Mouse (Mus musculus) gastrocnemius, postnatal 14 days (tissue): ENCODE measurements around the gene Hs2st1. TPM values are rescaled to one million over a fixed set of nuclear protein-coding genes. Genes with fewer than 3 reads are reported as not detected.

Source experiments
- DNase-seq: peaks from one replicate; pipeline ENCODE4 v3.0.0; 2021; ENCODE audit warnings: mixed read lengths
- intact Hi-C: fragments of 180-260 bp; cut with DNase I; formaldehyde crosslinking; loops from one replicate; pipeline ENCODE4 v1.15.1; 2025; ENCODE audit warnings: low total_unique reads
- total RNA-seq, 2 experiments: library from RNA; stranded (reverse); gene quantifications; 2 replicates each; pipeline ENCODE4 v1.2.3; 2021

Hs2st1 gene
- total RNA-seq, 2 experiments from 2014 or later: 13.7 to 17.6 TPM

GRCm38 (mm10) chr3:144467521-144467920 lies 102.5 kb downstream of the Hs2st1 start:
- no peak for DNase-seq
- intact Hi-C loops: no loop called here

DNA sequence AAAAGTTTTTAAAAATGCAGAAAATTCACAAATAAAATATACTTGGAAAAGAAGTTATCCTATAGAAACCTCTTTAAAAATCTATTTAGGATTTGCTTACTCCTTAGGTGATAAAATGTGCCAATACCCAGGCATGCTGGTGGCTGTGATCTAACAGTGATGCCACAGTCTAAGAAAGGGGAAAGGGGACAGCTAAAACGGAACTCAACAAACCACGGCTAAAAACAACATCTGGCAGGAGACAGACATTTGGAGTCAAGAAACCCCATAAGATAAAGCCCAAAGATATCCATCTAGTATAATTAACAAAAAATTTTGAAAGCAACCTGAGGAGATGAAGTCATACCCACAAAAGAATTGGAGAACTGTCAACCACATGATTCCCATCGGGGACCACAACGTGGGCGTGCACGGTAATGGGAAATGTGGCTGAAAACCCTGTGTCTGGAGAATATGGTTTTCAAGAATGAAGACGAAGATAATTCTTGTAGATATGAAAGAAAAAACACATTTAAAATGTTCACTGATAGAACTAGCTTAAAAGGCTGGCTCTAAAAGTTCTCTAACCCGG lies 103.8 kb downstream of the Hs2st1 start:
- intact Hi-C loops: no loop called here
- DNase-seq: no peak

DNA sequence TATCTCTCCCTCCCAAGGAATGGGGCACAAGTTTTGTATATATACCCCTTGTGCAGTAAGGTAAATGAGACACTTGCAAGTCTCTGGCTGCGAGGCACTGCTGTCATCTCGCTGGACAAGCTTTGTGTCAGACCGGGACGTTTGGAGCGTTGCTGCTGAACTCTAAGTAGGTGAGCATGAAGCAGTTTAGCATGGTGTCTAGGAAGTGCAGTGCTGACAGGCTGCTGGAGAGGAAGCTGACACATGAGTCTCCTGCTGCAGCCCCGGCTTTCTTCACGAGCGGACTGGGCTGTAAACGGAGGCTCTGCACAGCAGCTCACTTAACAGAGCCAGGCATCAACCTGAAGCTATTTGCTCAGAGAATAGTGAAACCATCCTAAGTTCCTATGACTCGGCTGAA lies 107.3 kb downstream of the Hs2st1 start:
- DNase-seq: no peak
- intact Hi-C loops: no loop called here

- intact Hi-C loops: no loop called here
- DNase-seq: no peak
These were observed 109.7 kb downstream of the Hs2st1 start for GRCm38 (mm10) chr3:144460183-144460788.

GRCm38 (mm10) chr3:144459285-144459697 lies 110.7 kb downstream of the Hs2st1 start:
- intact Hi-C loops: loop anchor here (5.0 kb wide), 1 partner anchor 158 kb away; no protein-coding TSS in a partner anchor
- no peak for DNase-seq

- intact Hi-C loops: loop anchor here (5.0 kb wide), 2 partner anchors 238 to 268 kb away; partner anchors contain the start of gene Sh3glb1
- no peak for DNase-seq
These were observed 116.1 kb downstream of the Hs2st1 start for GRCm38 (mm10) chr3:144453701-144454430.

- intact Hi-C loops: no loop called here
- DNase-seq: no peak
These were observed 121.0 kb downstream of the Hs2st1 start for GRCm38 (mm10) chr3:144448977-144449376.

GRCm38 (mm10) chr3:144447917-144448316 lies 122.1 kb downstream of the Hs2st1 start:
- intact Hi-C loops: no loop called here

GRCm38 (mm10) chr3:144446081-144446634 lies 123.8 kb downstream of the Hs2st1 start:
- no peak for DNase-seq
- intact Hi-C loops: no loop called here

More at GRCm38 (mm10) chr3:144447917-144448316, 122.1 kb downstream of the Hs2st1 start:
- DNase-seq: no peak

- no peak for DNase-seq
- intact Hi-C loops: no loop called here
These were observed 132.0 kb downstream of the Hs2st1 start for GRCm38 (mm10) chr3:144437871-144438398.

- DNase-seq: no peak
- intact Hi-C loops: no loop called here
These were observed 133.9 kb downstream of the Hs2st1 start for GRCm38 (mm10) chr3:144436076-144436475.

DNA sequence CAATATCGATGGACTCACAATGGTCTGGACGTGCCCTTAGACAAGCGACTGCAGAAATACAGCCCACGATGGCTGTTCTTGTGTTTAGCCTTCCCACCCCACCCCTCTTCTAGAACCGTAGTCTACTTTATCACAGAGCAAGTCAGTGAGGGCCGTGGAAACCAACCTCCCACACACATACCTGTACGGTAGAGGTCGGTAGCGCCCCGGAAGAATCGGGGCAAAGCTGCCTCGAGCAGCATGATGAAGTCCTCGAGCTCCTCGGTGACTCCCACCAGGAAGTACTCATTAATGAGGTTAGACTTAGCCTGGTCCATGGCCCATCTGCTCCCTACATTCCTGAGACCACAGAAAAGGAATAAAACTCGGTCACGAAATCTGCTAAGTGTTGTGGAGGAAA lies 134.7 kb downstream of the Hs2st1 start:
- intact Hi-C loops: no loop called here

DNA sequence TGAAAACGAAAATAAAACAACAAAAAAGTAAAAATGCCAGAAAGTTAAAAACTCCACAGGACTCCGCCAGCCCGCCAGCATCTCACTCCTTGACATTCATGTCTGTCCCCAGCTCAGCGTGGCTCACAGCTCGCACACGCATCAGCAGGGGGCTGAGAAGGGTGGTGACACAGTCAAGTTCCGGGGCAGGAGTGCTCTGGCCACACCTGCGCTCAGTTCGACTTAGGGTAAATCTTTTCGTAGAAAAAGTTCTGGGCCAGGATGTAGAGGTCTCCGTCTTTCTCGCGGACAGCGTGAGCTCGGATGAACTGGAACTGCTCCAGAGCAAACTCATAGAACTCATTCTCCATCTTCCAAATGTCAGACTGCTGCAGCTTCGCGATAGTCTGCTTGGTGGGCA lies 135.7 kb downstream of the Hs2st1 start:
- no peak for DNase-seq
- intact Hi-C loops: no loop called here

More for the DNA sequence above, 134.7 kb downstream of the Hs2st1 start:
- no peak for DNase-seq

DNA sequence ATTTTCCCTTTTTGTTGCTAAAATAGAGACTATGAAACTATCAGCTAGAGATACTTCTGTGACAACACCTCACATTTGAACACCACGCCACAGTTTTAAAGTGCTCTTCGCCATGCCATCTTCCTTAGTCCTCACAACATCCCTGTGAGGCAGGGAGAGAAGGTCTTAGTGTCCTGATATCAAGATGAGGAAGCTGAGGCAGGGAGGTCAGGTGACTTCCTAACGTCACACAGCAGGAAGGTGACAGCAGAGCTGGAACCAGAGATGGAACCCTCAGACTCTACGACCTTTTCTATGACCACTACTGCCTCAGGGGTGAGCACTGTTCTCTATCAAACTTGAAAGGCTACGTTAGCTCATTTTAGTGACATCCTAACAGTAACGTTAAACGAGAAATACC lies 136.9 kb downstream of the Hs2st1 start:
- no peak for DNase-seq
- intact Hi-C loops: no loop called here

DNA sequence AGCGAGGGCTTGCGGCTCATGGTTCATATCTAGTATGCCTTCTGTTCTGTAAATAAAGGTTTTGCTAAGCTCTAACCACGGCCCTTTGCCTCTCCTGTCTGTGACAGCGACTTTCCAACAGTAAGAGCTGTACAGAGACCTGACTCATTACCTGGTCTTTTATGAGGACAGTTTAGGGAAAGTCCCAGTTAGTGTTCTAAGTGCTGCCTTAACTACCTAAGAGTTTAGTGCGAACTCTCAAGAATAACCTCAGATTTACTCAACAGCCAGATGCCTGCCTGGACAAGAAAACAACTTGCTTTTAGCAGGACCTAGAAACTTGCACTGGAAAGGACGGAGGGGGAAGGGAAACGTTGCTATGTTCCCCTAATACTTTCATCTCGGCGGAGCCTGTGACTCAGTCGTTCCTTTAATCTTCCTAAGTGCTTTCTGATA lies 137.8 kb downstream of the Hs2st1 start:
- no peak for DNase-seq
- intact Hi-C loops: no loop called here

GRCm38 (mm10) chr3:144428514-144429431 lies 141.2 kb downstream of the Hs2st1 start:
- intact Hi-C loops: no loop called here
- no peak for DNase-seq

DNA sequence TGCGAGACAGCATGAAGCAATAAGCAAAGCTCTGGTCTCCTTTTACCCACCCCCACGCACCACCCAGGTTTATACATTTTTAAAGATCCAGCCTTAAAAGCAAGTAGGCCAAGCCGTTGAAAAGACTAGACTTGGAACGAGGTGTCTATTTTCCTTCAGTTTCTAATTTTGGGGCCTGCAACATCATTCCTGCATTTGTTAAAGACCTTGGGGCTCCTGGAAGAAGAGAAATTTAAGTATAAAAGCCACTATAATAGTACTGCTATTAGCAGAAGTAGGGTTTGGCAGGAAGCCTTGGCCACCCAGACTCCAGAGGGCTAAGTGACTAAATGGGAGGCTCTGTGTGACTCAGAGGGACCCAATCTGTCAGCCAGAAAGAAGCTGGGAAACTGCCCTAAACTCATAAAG lies 144.9 kb downstream of the Hs2st1 start:
- intact Hi-C loops: no loop called here
- DNase-seq: no peak

GRCm38 (mm10) chr3:144421404-144422180 lies 148.4 kb downstream of the Hs2st1 start:
- intact Hi-C loops: no loop called here
- no peak for DNase-seq
